Mouse (Mus musculus) spleen, adult 2 months (tissue): Measurements from ENCODE around the gene Defb41. TPM values are rescaled to one million over a fixed set of nuclear protein-coding genes. Genes with fewer than 3 reads are reported as not detected.

Experiments used
- DNase-seq, 2 experiments: peaks; one replicate each; pipeline versions ENCODE4 v3.0.0 to v3.0.0-alpha.2; 2012 to 2021; ENCODE audit warnings: low spot score in 2 of 2, low read depth in 1 of 2
- H3K27ac ChIP-seq: fragments of 200-500 bp; 2 replicates; pipeline ENCODE4 v1.5.1; 2012; ENCODE audit warnings: low read length, inconsistent platforms; ENCODE audit not compliant: insufficient read depth
- H3K27me3 ChIP-seq: fragments of 200-500 bp; 2 replicates; pipeline ENCODE4 v1.6.1; 2012; ENCODE audit warnings: mild to moderate bottlenecking, moderate library complexity, low read length, inconsistent platforms; ENCODE audit not compliant: control insufficient read depth, insufficient read depth
- H3K36me3 ChIP-seq: fragments of 200-500 bp; 2 replicates; pipeline ENCODE4 v1.6.1; 2012; ENCODE audit warnings: mild to moderate bottlenecking, low read length, inconsistent platforms; ENCODE audit not compliant: control insufficient read depth, insufficient read depth
- H3K4me1 ChIP-seq: fragments of 200-500 bp; 2 replicates; pipeline ENCODE4 v1.6.1; 2011; ENCODE audit warnings: inconsistent platforms; ENCODE audit not compliant: control insufficient read depth, insufficient read depth, insufficient read length
- H3K4me3 ChIP-seq: fragments of 200-500 bp; 2 replicates; pipeline ENCODE4 v1.5.1; 2011; ENCODE audit warnings: mild to moderate bottlenecking, inconsistent platforms; ENCODE audit not compliant: insufficient read depth, insufficient read length; ENCODE audit errors: extremely low read depth
- CTCF ChIP-seq: fragments of 200-500 bp; IDR thresholded peaks from 2 replicates; pipeline ENCODE4 v1.5.1; 2011; ENCODE audit warnings: mild to moderate bottlenecking, inconsistent platforms; ENCODE audit not compliant: insufficient read depth, insufficient read length, insufficient replicate concordance; ENCODE audit errors: extremely low read depth
- POLR2A ChIP-seq: fragments of 200-500 bp; IDR thresholded peaks from 2 replicates; pipeline ENCODE4 v1.6.1; 2011; ENCODE audit warnings: low read depth, low read length, inconsistent platforms
- WGBS: fragments of 180-500 bp; shearing (Covaris S2); methylation state at CpG from one replicate; pipeline ENCODE4 v1.1.7; 2018; 5-methylcytosine and 5-hydroxymethylcytosine counted together
- polyA plus RNA-seq: library from polyadenylated mRNA; depleted of rRNA; stranded (reverse); fragments of >200 nt; gene quantifications from 2 replicates; pipeline ENCODE4 v1.2.3, GENCODE M21; 2012; rRNA removed

The Defb41 gene
- polyA plus RNA-seq, result not detected in 2 replicates

GRCm38 (mm10) chr1:18265038-18265437 is at the start of gene Defb41:
Defb41 (minus strand) TSS chr1:18265138.
- Histone ChIP-seq H3K27ac (no peak within 1 kb of the TSS), H3K36me3 (no peaks in the 10 kb centered on the region), H3K4me3 (no peak within 1 kb of the TSS), H3K27me3 (no peaks in the 10 kb centered on the region), H3K4me1 (no peaks in the 10 kb centered on the region)
- no peak for DNase-seq
- no peak for TF ChIP-seq CTCF

- Histone ChIP-seq H3K27me3 (no peaks in the 10 kb centered on the region), H3K27ac (no peak overlapping the region), H3K36me3 (no peaks in the 10 kb centered on the region), H3K4me3 (no peak overlapping the region), H3K4me1 (no peaks in the 10 kb centered on the region)
- no peak for DNase-seq
- TF ChIP-seq CTCF, result no peak
- no peak for TF ChIP-seq POLR2A
- WGBS, result 77% methylated on average over 4 of the region's 4 CpGs
These were observed 43.5 kb upstream of the Defb41 start for GRCm38 (mm10) chr1:18308474-18308829.

GRCm38 (mm10) chr1:18307545-18308473 is 42.9 kb upstream of the Defb41 start:
- Histone ChIP-seq H3K4me3 (no peak overlapping the region), H3K27me3 (no peaks in the 10 kb centered on the region), H3K36me3 (no peaks in the 10 kb centered on the region), H3K27ac (no peak overlapping the region), H3K4me1 (no peaks in the 10 kb centered on the region)
- 85% methylated on average over 12 of the region's 12 CpGs for WGBS
- TF ChIP-seq POLR2A (no peak), CTCF (no peak)
- no peak for DNase-seq

GRCm38 (mm10) chr1:18292515-18292914 is 27.6 kb upstream of the Defb41 start:
- TF ChIP-seq POLR2A (no peak), CTCF (no peak)
- no peaks in the 10 kb centered on the region for H3K27me3 ChIP-seq
- no peak overlapping the region for H3K4me3 ChIP-seq
- no peak overlapping the region for H3K27ac ChIP-seq
- no peak for DNase-seq
- no peaks in the 10 kb centered on the region for H3K4me1 ChIP-seq
- H3K36me3 ChIP-seq, result no peaks in the 10 kb centered on the region
- 61% methylated on average over 4 of the region's 4 CpGs for WGBS

GRCm38 (mm10) chr1:18288860-18289259 is 23.9 kb upstream of the Defb41 start:
- Histone ChIP-seq H3K36me3 (no peaks in the 10 kb centered on the region), H3K4me3 (no peak overlapping the region), H3K4me1 (no peaks in the 10 kb centered on the region), H3K27me3 (no peaks in the 10 kb centered on the region), H3K27ac (no peak overlapping the region)
- no peak for DNase-seq
- WGBS, result 30% methylated on average over 3 of the region's 3 CpGs
- no peak for TF ChIP-seq POLR2A
- TF ChIP-seq CTCF, result no peak

- Histone ChIP-seq H3K4me3 (no peak overlapping the region), H3K27me3 (no peaks in the 10 kb centered on the region), H3K36me3 (no peaks in the 10 kb centered on the region), H3K4me1 (no peaks in the 10 kb centered on the region), H3K27ac (no peak overlapping the region)
- no peak for DNase-seq
- TF ChIP-seq POLR2A, result no peak
These were observed 22.4 kb upstream of the Defb41 start for GRCm38 (mm10) chr1:18287371-18287770.

GRCm38 (mm10) chr1:18271095-18271494 is 6.2 kb upstream of the Defb41 start:
- no peak overlapping the region for H3K27ac ChIP-seq
- no peaks in the 10 kb centered on the region for H3K27me3 ChIP-seq
- 48% methylated on average over 4 of the region's 4 CpGs for WGBS
- no peak for DNase-seq
- H3K4me3 ChIP-seq, result no peak overlapping the region
- no peaks in the 10 kb centered on the region for H3K36me3 ChIP-seq
- no peaks in the 10 kb centered on the region for H3K4me1 ChIP-seq
- TF ChIP-seq POLR2A (no peak), CTCF (no peak)
